Mouse (Mus musculus): ENCODE measurements around the gene Zfp281. TPM values are rescaled to one million over a fixed set of nuclear protein-coding genes. Genes with fewer than 3 reads are reported as not detected.

The Zfp281 gene
- polyA plus RNA-seq, 1 experiment: 4.6 TPM

GRCm38 (mm10) chr1:136627591-136627990 is 2.9 kb downstream of the Zfp281 start:
- H3K4me1 ChIP-seq (ENCODE audit: control insufficient read depth, insufficient read depth, low read length): peaks cover 26% of the 10 kb centered on the region
- no peak overlapping the region for H3K4me3 ChIP-seq (replicated peaks; ENCODE audit: extremely low read depth, low read depth, low read length)
- 60% methylated on average over 5 of the region's 5 CpGs for WGBS
- TF ChIP-seq CTCF (IDR thresholded peaks at IDR 0.05; ENCODE audit: insufficient read depth, low read length): no peak
- no peak for TF ChIP-seq POLR2A (IDR thresholded peaks at IDR 0.05; ENCODE audit: borderline replicate concordance, extremely low read depth, low read depth, low read length)
- no peak for DNase-seq

DNA sequence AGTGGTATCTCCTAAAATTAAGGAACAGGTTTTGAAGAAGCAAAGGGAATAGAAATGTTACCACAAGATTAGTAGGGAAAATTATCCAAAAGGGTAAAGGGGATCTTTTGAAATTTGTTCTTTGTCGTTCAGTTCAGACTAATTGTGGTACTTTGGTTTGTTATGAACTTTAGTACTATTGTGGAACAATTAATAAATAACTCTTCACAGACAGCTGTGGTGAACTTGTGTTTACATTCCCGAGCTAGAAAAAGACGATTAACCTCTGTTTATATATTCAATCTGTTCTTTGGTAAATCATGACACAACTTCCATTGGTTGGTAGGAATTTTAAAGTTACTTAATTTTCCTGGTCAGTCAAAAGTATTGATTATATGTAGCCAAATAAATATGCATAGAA is 8.2 kb downstream of the Zfp281 start:
- Histone ChIP-seq H3K4me1 (ENCODE audit: control insufficient read depth, insufficient read depth, low read length) (peaks cover 5% of the 10 kb centered on the region; the same call in 1 of the 2 replicates), H3K4me3 (replicated peaks; ENCODE audit: extremely low read depth, low read depth, low read length) (no peak overlapping the region)
- TF ChIP-seq POLR2A (IDR thresholded peaks at IDR 0.05; ENCODE audit: borderline replicate concordance, extremely low read depth, low read depth, low read length): no peak
- TF ChIP-seq CTCF (IDR thresholded peaks at IDR 0.05; ENCODE audit: insufficient read depth, low read length): no peak
- 34% methylated on average over 3 of the region's 3 CpGs for WGBS
- DNase-seq: no peak

DNA sequence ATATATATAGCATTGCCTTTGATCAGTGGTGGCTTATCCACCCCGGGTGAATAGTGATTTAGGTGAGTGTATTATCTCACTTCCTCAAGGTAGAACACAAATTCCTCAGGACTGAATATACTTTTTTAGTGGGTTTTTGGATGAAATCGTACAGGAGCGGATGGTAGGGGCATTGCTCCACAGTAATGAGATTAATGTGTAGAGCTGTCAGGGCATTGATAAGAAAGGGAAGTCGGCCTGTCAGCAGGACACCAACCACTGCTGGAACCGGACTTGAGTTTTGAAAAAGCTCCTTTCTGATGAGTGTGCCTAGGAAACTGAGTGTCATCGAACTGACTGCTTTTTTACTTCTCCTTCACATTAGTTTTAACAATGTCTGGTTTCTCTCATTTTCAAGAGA is 10.9 kb downstream of the Zfp281 start:
- 61% methylated on average over 6 of the region's 6 CpGs for WGBS
- Histone ChIP-seq H3K4me3 (replicated peaks; ENCODE audit: extremely low read depth, low read depth, low read length) (no peak overlapping the region), H3K4me1 (ENCODE audit: control insufficient read depth, insufficient read depth, low read length) (peaks cover 3% of the 10 kb centered on the region; the same call in 1 of the 2 replicates)
- TF ChIP-seq POLR2A (IDR thresholded peaks at IDR 0.05; ENCODE audit: borderline replicate concordance, extremely low read depth, low read depth, low read length) (no peak), CTCF (IDR thresholded peaks at IDR 0.05; ENCODE audit: insufficient read depth, low read length) (no peak)
- DNase-seq: no peak

GRCm38 (mm10) chr1:136636946-136637345 is 12.2 kb downstream of the Zfp281 start:
- TF ChIP-seq CTCF (IDR thresholded peaks at IDR 0.05; ENCODE audit: insufficient read depth, low read length) (no peak), POLR2A (IDR thresholded peaks at IDR 0.05; ENCODE audit: borderline replicate concordance, extremely low read depth, low read depth, low read length) (no peak)
- 86% methylated on average over 6 of the region's 6 CpGs for WGBS
- Histone ChIP-seq H3K4me1 (ENCODE audit: control insufficient read depth, insufficient read depth, low read length) (peaks cover 3% of the 10 kb centered on the region; the same call in 1 of the 2 replicates), H3K4me3 (replicated peaks; ENCODE audit: extremely low read depth, low read depth, low read length) (no peak overlapping the region)
- DNase-seq: no peak

DNA sequence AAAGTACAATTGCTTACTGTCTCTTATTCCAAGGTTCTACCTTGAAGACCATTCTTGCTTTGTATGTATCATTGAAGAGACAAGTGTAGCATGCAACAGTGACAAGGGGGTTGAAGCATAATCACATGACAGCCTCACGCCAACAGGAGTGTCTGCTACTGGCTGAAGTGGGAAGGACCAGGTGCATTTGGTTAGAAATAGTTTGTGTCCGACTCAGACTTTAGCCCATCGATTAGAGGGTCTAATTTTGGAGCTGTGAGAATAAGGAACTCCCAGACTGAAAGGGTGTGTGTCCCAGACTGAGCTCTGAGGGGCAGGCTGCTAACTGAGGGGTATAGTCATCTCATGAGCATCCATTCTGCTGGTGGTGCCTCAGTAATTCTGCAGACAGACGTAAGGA is 13.0 kb downstream of the Zfp281 start:
- TF ChIP-seq CTCF (IDR thresholded peaks at IDR 0.05; ENCODE audit: insufficient read depth, low read length): no peak
- TF ChIP-seq POLR2A (IDR thresholded peaks at IDR 0.05; ENCODE audit: borderline replicate concordance, extremely low read depth, low read depth, low read length): no peak
- H3K4me1 ChIP-seq (ENCODE audit: control insufficient read depth, insufficient read depth, low read length): no peaks in the 10 kb centered on the region; the same call in 1 of the 2 replicates
- WGBS: 81% methylated on average over 4 of the region's 4 CpGs
- DNase-seq: no peak
- no peak overlapping the region for H3K4me3 ChIP-seq (replicated peaks; ENCODE audit: extremely low read depth, low read depth, low read length)

- TF ChIP-seq POLR2A (IDR thresholded peaks at IDR 0.05; ENCODE audit: borderline replicate concordance, extremely low read depth, low read depth, low read length) (no peak), CTCF (IDR thresholded peaks at IDR 0.05; ENCODE audit: insufficient read depth, low read length) (no peak)
- DNase-seq: no peak
- WGBS: 88% methylated on average over 7 of the region's 7 CpGs
- H3K4me3 ChIP-seq (replicated peaks; ENCODE audit: extremely low read depth, low read depth, low read length): no peak overlapping the region
- H3K4me1 ChIP-seq (ENCODE audit: control insufficient read depth, insufficient read depth, low read length): no peaks in the 10 kb centered on the region
Observed at GRCm38 (mm10) chr1:136638211-136638610, 13.5 kb downstream of the Zfp281 start.

- Histone ChIP-seq H3K4me1 (ENCODE audit: control insufficient read depth, insufficient read depth, low read length) (no peaks in the 10 kb centered on the region), H3K4me3 (replicated peaks; ENCODE audit: extremely low read depth, low read depth, low read length) (no peak overlapping the region)
- 78% methylated on average over 5 of the region's 5 CpGs for WGBS
- TF ChIP-seq CTCF (IDR thresholded peaks at IDR 0.05; ENCODE audit: insufficient read depth, low read length) (no peak), POLR2A (IDR thresholded peaks at IDR 0.05; ENCODE audit: borderline replicate concordance, extremely low read depth, low read depth, low read length) (no peak)
- no peak for DNase-seq
Observed at GRCm38 (mm10) chr1:136638699-136639098, 14.0 kb downstream of the Zfp281 start.

DNA sequence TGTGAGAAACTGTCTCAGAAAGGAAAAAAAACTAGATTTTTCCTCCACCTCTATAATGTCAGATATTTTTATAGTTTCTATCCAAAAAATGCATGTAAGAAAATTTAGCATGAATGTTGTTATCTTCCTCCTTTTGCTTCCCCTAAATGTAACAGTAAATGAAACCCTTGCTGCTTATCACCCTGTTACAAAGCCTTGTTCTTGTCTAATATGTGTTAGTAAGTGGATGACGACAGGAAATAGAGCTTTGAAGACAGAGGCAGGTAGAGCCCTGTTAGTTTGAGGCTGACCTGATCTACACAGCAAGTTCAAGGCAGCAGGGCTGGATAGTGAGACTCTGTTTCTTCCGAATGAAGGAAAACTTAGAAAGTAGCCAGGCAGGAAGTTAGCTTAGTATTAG is 14.5 kb downstream of the Zfp281 start:
- Histone ChIP-seq H3K4me1 (ENCODE audit: control insufficient read depth, insufficient read depth, low read length) (no peaks in the 10 kb centered on the region), H3K4me3 (replicated peaks; ENCODE audit: extremely low read depth, low read depth, low read length) (no peak overlapping the region)
- TF ChIP-seq CTCF (IDR thresholded peaks at IDR 0.05; ENCODE audit: insufficient read depth, low read length) (no peak), POLR2A (IDR thresholded peaks at IDR 0.05; ENCODE audit: borderline replicate concordance, extremely low read depth, low read depth, low read length) (no peak)
- 68% methylated on average over 2 of the region's 2 CpGs for WGBS
- DNase-seq: no peak

- no peak overlapping the region for H3K4me3 ChIP-seq (replicated peaks; ENCODE audit: extremely low read depth, low read depth, low read length)
- no peak for DNase-seq
- TF ChIP-seq POLR2A (IDR thresholded peaks at IDR 0.05; ENCODE audit: borderline replicate concordance, extremely low read depth, low read depth, low read length) (no peak), CTCF (IDR thresholded peaks at IDR 0.05; ENCODE audit: insufficient read depth, low read length) (no peak)
- 64% methylated on average over 3 of the region's 3 CpGs for WGBS
- H3K4me1 ChIP-seq (ENCODE audit: control insufficient read depth, insufficient read depth, low read length): no peaks in the 10 kb centered on the region
Observed at GRCm38 (mm10) chr1:136642701-136643100, 18.0 kb downstream of the Zfp281 start.

- WGBS: 51% methylated on average over 4 of the region's 4 CpGs
- Histone ChIP-seq H3K4me3 (replicated peaks; ENCODE audit: extremely low read depth, low read depth, low read length) (no peak overlapping the region), H3K4me1 (ENCODE audit: control insufficient read depth, insufficient read depth, low read length) (no peaks in the 10 kb centered on the region)
- no peak for TF ChIP-seq POLR2A (IDR thresholded peaks at IDR 0.05; ENCODE audit: borderline replicate concordance, extremely low read depth, low read depth, low read length)
- TF ChIP-seq CTCF (IDR thresholded peaks at IDR 0.05; ENCODE audit: insufficient read depth, low read length): no peak
- DNase-seq: no peak
Observed at GRCm38 (mm10) chr1:136644486-136644885, 19.8 kb downstream of the Zfp281 start.

Data from lung, adult 2 months (tissue).